Mouse (Mus musculus): ENCODE results near the gene Gamt.
"Not testable (repeated sequence)": the region's sequence is repeated elsewhere in the genome, so short reads cannot be mapped to it uniquely, and the experiment has no call there.

The Gamt gene

GRCm38 (mm10) chr10:80258752-80259462, 1.9 kb downstream of the Gamt start:
- no peak for DNase-seq (ENCODE audit: low spot score)

DNA sequence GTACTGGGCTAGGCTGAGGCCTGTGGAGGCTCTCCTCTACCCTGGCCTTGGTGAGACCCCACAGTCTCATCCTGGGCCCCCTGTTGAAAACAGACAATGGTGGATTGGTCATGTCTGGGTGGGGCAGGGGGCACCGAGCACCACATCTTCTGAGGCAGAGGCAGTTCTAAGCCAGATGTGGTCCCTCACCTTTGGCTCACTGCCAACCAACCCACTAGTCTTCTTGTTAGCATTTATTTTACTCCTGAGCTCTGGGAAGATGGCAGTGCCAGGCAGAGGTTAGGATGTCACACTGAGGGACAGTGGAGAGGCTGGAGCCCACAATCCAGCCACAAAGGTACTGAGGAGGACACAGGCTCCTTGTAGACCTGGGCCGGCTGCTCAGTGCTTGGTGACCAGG, 2.9 kb downstream of the Gamt start:
- DNase-seq (ENCODE audit: low spot score), result no peak

- DNase-seq (ENCODE audit: low spot score), result no peak
These were observed 4.8 kb downstream of the Gamt start for GRCm38 (mm10) chr10:80255881-80256535.

GRCm38 (mm10) chr10:80254331-80255297, 6.2 kb downstream of the Gamt start:
- no peak for DNase-seq (ENCODE audit: low spot score)

- no peak for DNase-seq (ENCODE audit: low spot score)
These were observed 7.3 kb downstream of the Gamt start for GRCm38 (mm10) chr10:80253551-80253950.

GRCm38 (mm10) chr10:80252493-80253274, 8.1 kb downstream of the Gamt start:
- DNase-seq (ENCODE audit: low spot score), result no peak

DNA sequence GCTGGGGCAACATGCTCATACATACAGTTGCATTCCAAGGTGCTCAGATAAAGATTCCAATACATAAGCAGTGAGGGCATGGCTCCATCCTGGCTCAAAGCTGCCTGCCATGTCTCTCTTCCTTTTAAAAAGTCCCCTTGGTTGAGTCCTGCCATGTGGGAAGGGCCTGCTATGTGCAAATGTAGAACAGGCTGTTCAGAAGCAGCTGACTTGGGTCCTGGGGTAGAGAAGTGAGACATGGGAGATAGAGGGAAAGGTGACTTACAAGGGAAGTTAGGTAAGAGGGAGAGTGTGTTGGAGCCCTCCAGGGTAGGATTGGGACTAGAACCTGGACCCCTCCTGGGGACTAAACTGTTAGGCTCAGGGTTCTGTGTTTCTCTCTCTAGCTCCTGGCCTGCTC, 8.8 kb downstream of the Gamt start:
- DNase-seq (ENCODE audit: low spot score), result no peak

GRCm38 (mm10) chr10:80250573-80250972, 10.2 kb downstream of the Gamt start:
- no peak for DNase-seq (ENCODE audit: low spot score)

DNA sequence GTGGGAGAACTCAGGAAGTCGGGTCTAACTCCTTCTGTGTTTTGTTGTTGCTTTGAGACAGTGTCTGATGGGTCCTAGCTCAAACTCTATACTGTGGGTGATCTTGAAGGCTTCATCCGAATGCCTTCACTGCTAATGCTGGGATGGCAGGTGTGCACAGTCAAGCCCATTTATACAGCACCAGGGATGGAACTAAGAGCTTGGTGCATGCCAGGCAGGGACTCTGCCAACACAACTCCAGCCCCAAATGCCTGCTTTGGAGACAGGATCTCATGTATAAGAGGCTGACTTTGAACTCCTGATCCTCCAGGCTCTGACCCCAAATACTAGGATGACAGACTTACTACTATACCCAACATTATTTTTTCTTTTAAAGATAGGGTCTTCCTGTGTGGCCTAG, 10.8 kb downstream of the Gamt start:
- DNase-seq (ENCODE audit: low spot score), result no peak

DNA sequence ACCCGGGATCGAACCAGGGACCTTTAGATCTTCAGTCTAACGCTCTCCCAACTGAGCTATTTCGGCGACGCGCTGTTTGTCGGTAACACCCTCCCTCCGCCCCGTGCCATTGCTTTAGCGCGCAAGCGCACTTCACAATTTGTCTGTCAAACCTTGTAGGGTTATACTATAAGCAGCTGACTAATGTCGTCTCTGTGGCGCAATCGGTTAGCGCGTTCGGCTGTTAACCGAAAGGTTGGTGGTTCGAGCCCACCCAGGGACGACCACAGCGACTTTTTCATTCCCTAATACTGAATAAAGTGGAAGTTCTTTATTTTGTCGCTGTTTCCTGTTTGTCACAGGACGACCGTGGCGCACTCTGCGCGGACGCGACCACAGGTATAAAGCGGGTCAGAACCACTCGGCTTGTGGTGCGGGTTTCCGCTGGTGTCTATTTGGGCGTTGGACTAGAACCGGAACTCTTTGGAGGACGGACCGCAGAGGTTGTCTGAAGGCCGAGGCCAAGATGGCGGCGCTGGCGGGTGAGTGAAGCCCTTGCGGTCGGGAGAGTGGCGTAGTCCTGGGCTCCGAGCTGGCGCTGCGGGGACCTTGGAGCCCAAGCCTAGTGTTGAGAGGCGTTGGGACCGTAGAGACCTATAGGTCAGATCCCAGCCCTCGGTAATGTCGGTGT, 11.7 kb downstream of the Gamt start, which contains the start of gene Ndufs7:
Gene Ndufs7, plus strand, starts transcription at position 151 of the 670 bp plus-strand sequence.
- DNase-seq (ENCODE audit: low spot score), result peak; percentile 75

DNA sequence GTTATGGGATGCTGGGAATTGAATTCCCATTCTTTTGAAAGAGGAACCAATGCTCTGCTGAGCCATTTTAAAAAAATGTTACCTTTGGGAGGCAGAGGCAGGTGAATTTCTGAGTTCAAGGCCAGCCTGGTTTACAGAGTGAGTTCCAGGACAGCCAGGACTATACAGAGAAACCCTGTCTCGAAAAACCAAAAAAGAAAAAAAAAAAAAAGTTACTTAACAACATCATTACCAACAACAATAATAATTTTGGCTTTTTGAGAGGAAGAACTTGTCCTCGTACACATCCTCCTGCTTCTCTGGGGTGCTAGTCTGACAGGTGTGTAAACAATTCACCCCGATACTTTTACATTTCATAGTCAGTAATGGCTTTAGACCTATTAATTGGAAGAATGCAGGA, 12.4 kb downstream of the Gamt start:
- not testable (repeated sequence) for DNase-seq (ENCODE audit: low spot score)

DNA sequence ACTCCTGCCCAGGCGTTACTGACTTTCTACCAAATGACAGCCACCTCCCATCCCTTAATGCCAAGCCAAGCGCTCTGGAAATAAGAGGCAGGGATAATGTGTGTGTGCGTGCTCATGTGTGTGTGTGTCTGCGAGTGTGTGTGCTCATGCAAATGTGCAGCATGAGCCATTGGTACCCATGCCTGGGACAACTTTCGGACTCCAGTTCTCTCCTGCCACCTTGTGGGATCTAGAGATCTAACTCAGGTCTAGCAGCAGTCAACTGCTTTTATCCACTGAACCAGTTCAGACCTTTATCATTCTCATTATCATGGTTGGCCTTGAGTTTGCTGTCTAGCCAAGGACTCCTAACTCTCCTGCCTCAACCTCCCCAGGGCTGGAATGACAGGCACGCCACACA, 13.0 kb downstream of the Gamt start:
- DNase-seq (ENCODE audit: low spot score), result no peak

DNA sequence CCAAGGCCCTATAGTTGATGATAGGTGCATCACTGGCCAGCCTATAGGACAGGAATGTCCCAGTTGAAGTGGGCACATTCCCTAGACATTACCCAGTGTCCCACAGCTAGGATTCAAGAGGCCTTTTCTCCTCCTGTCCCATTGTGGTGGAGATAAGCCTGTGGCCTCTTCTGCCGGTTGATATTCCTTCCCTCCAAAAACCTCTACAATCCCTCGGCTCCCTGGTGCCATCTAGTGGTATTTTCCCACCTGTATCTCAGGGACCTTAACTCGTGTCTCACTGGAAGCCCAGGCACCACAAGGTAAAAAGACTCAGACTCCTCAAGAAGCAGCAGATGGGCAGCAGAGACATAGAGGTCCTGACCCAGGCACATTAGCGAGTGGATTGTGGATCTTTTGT, 15.2 kb downstream of the Gamt start:
- no peak for DNase-seq (ENCODE audit: low spot score)

DNA sequence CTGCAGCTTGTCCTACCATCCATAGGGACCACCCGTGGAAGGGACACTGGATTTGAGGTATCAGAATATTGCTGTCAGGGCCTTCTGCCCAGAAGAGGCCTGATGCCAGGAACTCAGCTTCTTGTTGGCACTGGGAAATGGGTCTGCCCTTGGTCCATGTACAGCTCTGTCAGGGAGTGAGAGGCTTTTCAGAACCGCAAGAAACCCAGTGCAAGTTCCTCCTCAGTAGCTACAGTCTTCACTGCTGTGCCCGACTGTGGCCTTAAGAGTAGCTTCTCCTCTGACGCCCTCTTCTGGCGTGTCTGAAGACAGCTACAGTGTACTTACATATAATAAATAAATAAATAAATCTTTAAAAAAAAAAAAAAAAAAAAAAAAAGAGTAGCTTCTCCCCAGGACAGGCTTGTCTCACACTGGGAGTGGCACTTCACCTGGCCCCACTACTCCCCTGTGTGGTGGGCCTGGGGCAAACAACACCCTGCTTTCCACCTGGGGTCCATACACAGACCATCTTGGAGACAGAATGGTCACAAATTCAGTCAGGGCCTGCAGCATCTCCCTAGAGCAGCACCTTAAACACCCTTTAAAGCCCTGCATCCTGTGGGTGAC, 15.9 kb downstream of the Gamt start:
- DNase-seq (ENCODE audit: low spot score), result no peak

DNA sequence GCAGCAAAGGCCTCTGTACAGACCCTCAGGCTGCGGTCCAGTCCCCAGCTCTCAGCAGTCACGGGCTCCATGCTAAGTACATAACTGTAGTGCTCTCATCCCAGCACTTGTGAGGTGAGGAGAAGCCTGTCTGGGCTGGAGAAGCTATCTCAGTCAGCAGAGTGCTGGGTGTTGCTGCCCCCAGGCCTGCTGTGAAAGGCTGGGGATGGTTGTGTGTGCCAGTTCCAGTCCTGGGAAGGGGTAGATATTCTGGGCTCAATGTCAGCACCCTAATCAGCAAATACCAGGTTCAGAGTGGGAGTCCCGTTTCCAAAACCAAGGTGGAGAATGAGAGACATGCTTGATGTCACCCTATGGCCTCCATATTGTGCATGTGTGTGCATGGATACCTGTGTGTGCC, 18.2 kb downstream of the Gamt start:
- no peak for DNase-seq (ENCODE audit: low spot score)

DNA sequence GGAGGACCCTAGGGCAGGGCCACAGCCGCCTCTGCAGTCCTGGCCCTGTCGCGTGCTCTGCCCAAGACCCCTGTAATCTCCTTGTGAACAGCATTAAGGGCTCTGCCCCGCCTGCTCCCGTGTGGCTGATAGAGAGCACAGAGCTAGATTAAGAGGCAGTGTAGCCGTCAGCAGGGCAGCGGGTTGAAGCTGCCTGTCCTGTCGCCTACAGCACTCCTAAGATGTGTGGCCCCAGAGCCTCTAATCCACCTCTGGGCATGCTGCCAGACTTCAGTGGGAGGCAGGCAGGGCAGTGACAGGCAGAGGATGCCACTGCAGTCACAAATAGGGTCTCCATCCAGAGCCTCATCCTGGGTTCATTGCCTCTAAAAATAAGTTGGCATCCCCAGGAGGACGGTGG, 18.7 kb downstream of the Gamt start:
- DNase-seq (ENCODE audit: low spot score), result no peak

DNA sequence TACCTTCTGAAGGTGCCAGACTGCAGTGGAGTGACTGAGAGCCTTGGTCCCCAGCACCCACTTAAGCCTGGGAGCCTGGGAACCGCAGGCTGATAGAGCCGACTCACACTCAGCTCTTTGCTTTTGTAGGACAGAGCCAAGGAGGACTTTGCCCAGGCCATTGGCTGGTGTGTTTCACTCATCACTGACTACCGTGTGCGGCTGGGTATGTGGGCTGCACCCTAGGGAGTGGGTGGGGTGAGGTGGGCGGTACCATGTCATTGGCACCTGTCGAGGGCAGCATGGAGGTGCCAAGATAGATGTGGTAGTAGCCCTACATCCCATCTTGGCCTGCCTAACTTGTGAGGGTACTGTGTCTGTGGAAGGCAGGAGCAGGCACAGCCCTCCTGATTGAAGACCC, 21.0 kb downstream of the Gamt start:
- no peak for DNase-seq (ENCODE audit: low spot score)

- no peak for DNase-seq (ENCODE audit: low spot score)
These were observed 22.5 kb downstream of the Gamt start for GRCm38 (mm10) chr10:80238306-80238705.

DNA sequence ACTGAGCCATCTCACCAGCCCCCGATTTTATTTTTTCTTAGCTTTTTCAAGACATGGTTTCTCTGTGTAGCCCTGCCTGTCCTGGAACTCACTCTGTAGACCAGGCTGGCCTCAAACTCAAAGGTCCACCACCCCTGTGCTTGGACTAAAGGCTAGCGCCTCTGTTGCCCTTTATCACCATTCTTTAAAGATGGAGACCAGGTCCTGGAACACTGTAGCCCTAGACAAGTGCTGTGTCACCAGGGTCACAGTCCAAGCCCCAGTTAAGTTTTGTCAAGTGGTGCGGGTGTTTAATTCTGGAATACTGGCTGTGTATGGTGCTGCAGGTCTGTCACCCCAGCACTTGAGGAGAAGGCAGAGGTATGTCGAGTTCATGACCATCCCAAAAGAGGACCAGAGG, 23.8 kb downstream of the Gamt start:
- no peak for DNase-seq (ENCODE audit: low spot score)

- no peak for DNase-seq (ENCODE audit: low spot score)
These were observed 24.5 kb downstream of the Gamt start for GRCm38 (mm10) chr10:80236145-80236825.
